Mouse (Mus musculus) heart, adult 2 months (tissue): ENCODE data around the gene Lgr4.

Source experiments
- CTCF ChIP-seq: fragments of 200-600 bp; IDR thresholded peaks from 2 replicates; pipeline ENCODE4 v1.8.1; 2022; ENCODE audit warnings: antibody characterized with exemption, mild to moderate bottlenecking, moderate library complexity
- EP300 ChIP-seq: fragments of 200-500 bp; IDR thresholded peaks from 2 replicates; pipeline ENCODE4 v1.6.1; 2011; ENCODE audit warnings: low read depth, low read length, control low read depth; ENCODE audit not compliant: insufficient read depth
- POLR2A ChIP-seq: fragments of 200-500 bp; IDR thresholded peaks from 2 replicates; pipeline ENCODE4 v1.6.1; 2011; ENCODE audit warnings: mild to moderate bottlenecking, low read depth, low read length, control low read depth; ENCODE audit not compliant: insufficient read depth

- TF ChIP-seq CTCF (no peak), POLR2A (no peak), EP300 (no peak)
Measured at GRCm38 (mm10) chr2:109912216-109912615, 5.2 kb upstream of the Lgr4 start.
